Mouse (Mus musculus) brain, embryonic 14.5 days (tissue): ENCODE measurements around the gene Gpc1.

ENCODE experiments used
- CTCF ChIP-seq: fragments of 200-500 bp; IDR thresholded peaks from 2 replicates; pipeline ENCODE4 v1.5.1; 2012; ENCODE audit warnings: inconsistent platforms, mild to moderate bottlenecking, moderate library complexity, borderline replicate concordance; ENCODE audit not compliant: insufficient read depth, insufficient read length; ENCODE audit errors: extremely low read depth
- POLR2A ChIP-seq: fragments of 200-500 bp; IDR thresholded peaks from 2 replicates; pipeline ENCODE4 v1.6.1; 2012; ENCODE audit warnings: mild to moderate bottlenecking, inconsistent platforms, borderline replicate concordance; ENCODE audit not compliant: poor library complexity, insufficient read depth, insufficient read length, severe bottlenecking; ENCODE audit errors: extremely low read depth

DNA sequence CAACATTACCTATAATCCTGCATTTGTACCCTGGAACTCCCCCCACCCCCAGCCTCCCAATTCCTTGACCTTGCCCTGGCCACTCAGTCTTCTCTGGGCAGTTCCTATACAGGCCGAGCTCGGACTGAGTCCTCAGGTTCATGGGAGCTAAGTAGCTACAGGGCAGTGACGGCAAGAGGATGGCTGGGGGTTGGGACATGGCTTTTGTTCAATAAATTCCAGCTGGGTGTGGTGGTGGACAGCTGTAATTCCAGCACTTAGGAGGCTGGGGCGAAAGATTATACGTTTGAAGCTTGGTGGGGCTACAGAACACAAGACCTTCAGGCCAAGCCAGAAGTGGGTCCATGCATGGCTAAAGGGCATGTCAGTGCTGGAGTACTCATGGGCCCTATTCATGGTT, 48.7 kb downstream of the Gpc1 start:
- TF ChIP-seq POLR2A (no peak), CTCF (no peak)
